In genomic region chr15:83171712-83172481, GRCm38 (mm10) we compare ENCODE assay signal across 8 mouse cellular contexts. TPM values are rescaled to one million over a fixed set of nuclear protein-coding genes. Genes with fewer than 3 reads are reported as not detected.
A peak's percentile ranks its signal among the peaks of the same experiment; 100 is the strongest.
DNase-seq lines count a peak whose midpoint lies in the region; ATAC-seq lines count a peak whose summit lies in the region.

No protein-coding gene starts in this region.

- no peaks in the 10 kb centered on the region for H3K9me3 ChIP-seq in intestine, embryonic 14.5 days (ENCODE audit: control insufficient read depth, low read length)

- peak; percentile 97 for ATAC-seq in intestine, embryonic 14.5 days (replicated peaks; ENCODE audit: low FRiP score, low TSS enrichment, low read depth)

- H3K4me1 ChIP-seq in intestine, embryonic 14.5 days (replicated peaks; ENCODE audit: control insufficient read depth, insufficient read depth, low read length), result peaks cover 26% of the 10 kb centered on the region

- under 1% methylated on average over 67 of the region's 67 CpGs for WGBS in intestine, embryonic 14.5 days

- peak overlapping the region; percentile 71 for H3K9ac ChIP-seq in intestine, embryonic 14.5 days (ENCODE audit: low read length)

- no peaks in the 10 kb centered on the region for H3K36me3 ChIP-seq in intestine, embryonic 14.5 days (ENCODE audit: control insufficient read depth, insufficient read depth, low read length)

- intact Hi-C loops in gastrocnemius, postnatal 14 days (cut with DNase I; ENCODE audit: low total_unique reads), result no loop called here
- intact Hi-C loops in left cerebral cortex, postnatal 14 days (cut with DNase I), result no loop called here

- H3K4me2 ChIP-seq in intestine, embryonic 14.5 days (ENCODE audit: low read length), result peak overlapping the region; percentile 86

- peak overlapping the region; percentile 74 for H3K27ac ChIP-seq in intestine, embryonic 14.5 days (ENCODE audit: low read depth)

- H3K27me3 ChIP-seq in intestine, embryonic 14.5 days (replicated peaks; ENCODE audit: control insufficient read depth, insufficient read depth, low read length), result no peaks in the 10 kb centered on the region

- peak; percentile 97 for DNase-seq in adipocyte (ENCODE audit: low spot score)
- DNase-seq in embryo, embryonic 10 days (ENCODE audit: low spot score), result peak; percentile 99
- peak; percentile 96 for DNase-seq in gastrocnemius, postnatal 14 days
- peak; percentile 93 for DNase-seq in intestine, embryonic 14.5 days (ENCODE audit: low spot score)
- DNase-seq in left cerebral cortex, postnatal 14 days (ENCODE audit: low spot score in 2 of 2), result peak; percentile 97 to 99
- peak; percentile 98 for DNase-seq in mesoderm, embryonic 11.5 days (ENCODE audit: low read depth, low spot score)
- peak; percentile 95 to 96 for DNase-seq in right cerebral cortex, postnatal 36 days (ENCODE audit: low spot score in 2 of 2)
- peak; percentile 96 for DNase-seq in yolk sac, embryonic 10.5 days (ENCODE audit: low spot score)

- H3K4me3 ChIP-seq in intestine, embryonic 14.5 days (ENCODE audit: low read depth, low read length), result peak overlapping the region; percentile 91

RNA-seq across cellular contexts. Expression of gene Cyb5r3, which starts 0.5 kb away (rescaled TPM):
- 10 to 100 TPM; 69.1 to 74.4 TPM for total RNA-seq in gastrocnemius, postnatal 14 days (2021)
- polyA plus RNA-seq in intestine, embryonic 14.5 days (2014; fragmentation: Nextera tagmentation; extraction: Ambion mirVana), result 159 and 168 TPM in 2 replicates
- 10 to 100 TPM; 67.9 to 69.6 TPM for total RNA-seq in left cerebral cortex, postnatal 14 days (2021)

RNA-seq across cellular contexts. Expression of gene Poldip3, which starts 22.7 kb away (rescaled TPM):
- total RNA-seq in gastrocnemius, postnatal 14 days (2021), result 10 to 100 TPM; 25.8 to 26.5 TPM
- 145 and 150 TPM in 2 replicates for polyA plus RNA-seq in intestine, embryonic 14.5 days (2014; fragmentation: Nextera tagmentation; extraction: Ambion mirVana)
- total RNA-seq in left cerebral cortex, postnatal 14 days (2021), result 10 to 100 TPM; 84.2 to 88.4 TPM

RNA-seq across cellular contexts. Expression of gene Rrp7a, which starts 49.3 kb away (rescaled TPM):
- 10 to 100 TPM; 40.2 to 41.2 TPM for total RNA-seq in gastrocnemius, postnatal 14 days (2021)
- polyA plus RNA-seq in intestine, embryonic 14.5 days (2014; fragmentation: Nextera tagmentation; extraction: Ambion mirVana), result 60.7 and 66.4 TPM in 2 replicates
- 100 to 1,000 TPM; 131 to 151 TPM for total RNA-seq in left cerebral cortex, postnatal 14 days (2021)

Comparison
In these comparisons a context has a peak if more than half of its experiments do, and no peak if none do; other contexts are left out.
1. Peak in every context shown above with its lines: DNase-seq, ATAC-seq, H3K4me3 ChIP-seq and H3K27ac ChIP-seq.